Mouse (Mus musculus) liver, embryonic 14.5 days (tissue): ENCODE measurements around the gene Jmjd7. TPM values are rescaled to one million over a fixed set of nuclear protein-coding genes. Genes with fewer than 3 reads are reported as not detected.

Experiments used
- ATAC-seq: fragments of 200-750 bp; cut with Nextera tagmentation; 2 replicates; pipeline ENCODE4 v1.8.0; 2017; ENCODE audit warnings: moderate number of reproducible peaks, mild to moderate bottlenecking, moderate library complexity; ENCODE audit not compliant: insufficient read depth
- DNase-seq, 3 experiments: peaks; one replicate each; pipeline ENCODE4 v3.0.0-alpha.2; 2012 to 2013; ENCODE audit warnings: low read depth in 3 of 3, low spot score in 3 of 3
- H3K27ac ChIP-seq: fragments of 300-500 bp; sonication (generic); 2 replicates; pipeline ENCODE4 v1.5.1; 2014; ENCODE audit warnings: moderate library complexity, mild to moderate bottlenecking, control low read depth, inconsistent platforms
- H3K27me3 ChIP-seq: fragments of 300-500 bp; sonication (generic); 2 replicates; pipeline ENCODE4 v1.6.1; 2014; ENCODE audit warnings: mild to moderate bottlenecking, low read length, moderate library complexity; ENCODE audit not compliant: control insufficient read depth, insufficient read depth
- H3K36me3 ChIP-seq: fragments of 300-500 bp; sonication (generic); replicated peaks from 2 replicates; pipeline ENCODE4 v1.6.1; 2014; ENCODE audit warnings: low read depth; ENCODE audit not compliant: control insufficient read depth, insufficient read depth
- H3K4me1 ChIP-seq, 2 experiments: fragments of 200-500 bp in 1 of 2; fragments of 300-500 bp in 1 of 2; sonication (generic) in 1 of 2; replicated peaks; 2 replicates each; pipeline ENCODE4 v1.6.1; 2012 to 2014; ENCODE audit warnings: antibody characterized with exemption in 1 of 2, inconsistent platforms in 1 of 2, low read length in 1 of 2; ENCODE audit not compliant: control insufficient read depth in 2 of 2, insufficient read depth in 2 of 2
- H3K4me2 ChIP-seq: fragments of 300-500 bp; sonication (generic); 2 replicates; pipeline ENCODE4 v1.6.1; 2014; ENCODE audit warnings: low read depth, mild to moderate bottlenecking, control low read depth, moderate library complexity
- H3K4me3 ChIP-seq, 2 experiments: fragments of 200-500 bp in 1 of 2; fragments of 300-500 bp in 1 of 2; sonication (generic) in 1 of 2; 2 replicates each; pipeline ENCODE4 v1.5.1; 2012 to 2014; ENCODE audit warnings: low read depth in 2 of 2, low read length in 2 of 2, mild to moderate bottlenecking in 2 of 2, control low read depth in 1 of 2, inconsistent platforms in 1 of 2, moderate library complexity in 1 of 2; ENCODE audit not compliant: insufficient read depth in 1 of 2
- H3K9ac ChIP-seq: fragments of 300-500 bp; sonication (generic); replicated peaks from 2 replicates; pipeline ENCODE4 v1.6.1; 2014; ENCODE audit warnings: mild to moderate bottlenecking, control low read depth, moderate library complexity
- H3K9me3 ChIP-seq: fragments of 300-500 bp; sonication (generic); 2 replicates; pipeline ENCODE4 v1.6.1; 2016; ENCODE audit warnings: low read length, mixed read lengths; ENCODE audit not compliant: control insufficient read depth
- CTCF ChIP-seq: IDR thresholded peaks from 2 replicates; pipeline ENCODE4 v1.5.1; 2016; ENCODE audit warnings: antibody characterized with exemption, low read depth, control low read depth
- EP300 ChIP-seq: IDR thresholded peaks from 2 replicates; pipeline ENCODE4 v1.6.1; 2016; ENCODE audit warnings: antibody characterized with exemption, low read depth
- WGBS: fragments of 180-500 bp; shearing (Covaris S2); extraction: QIAGEN DNeasy Blood & Tissue Kit; methylation state at CpG from one replicate; pipeline ENCODE4 v1.1.7; 2014; ENCODE audit not compliant: insufficient replicate concordance; 5-methylcytosine and 5-hydroxymethylcytosine counted together
- polyA plus RNA-seq, 2 experiments: library from polyadenylated mRNA; depleted of rRNA in 1 of 2; stranded (reverse) in 1 of 2; unstranded in 1 of 2; fragments of >200 nt; fragmentation: Nextera tagmentation in 1 of 2; extraction: Ambion mirVana in 1 of 2; gene quantifications; 2 replicates each; pipeline versions ENCODE4 v1.2.1 to v1.2.3; 2012 to 2014

Gene Jmjd7
- polyA plus RNA-seq, 2 experiments, result 4.7 to 5.0 TPM

- Histone ChIP-seq H3K9ac (no peak overlapping the region), H3K27me3 (no peaks in the 10 kb centered on the region), H3K4me1 (no peaks in the 10 kb centered on the region), H3K36me3 (no peaks in the 10 kb centered on the region), H3K27ac (no peak overlapping the region), H3K9me3 (no peaks in the 10 kb centered on the region), H3K4me3 (no peak overlapping the region), H3K4me2 (no peak overlapping the region)
- ATAC-seq (no peak), DNase-seq (no peak)
- TF ChIP-seq CTCF (no peak), EP300 (no peak)
- WGBS, result 58% methylated on average over 9 of the region's 9 CpGs
Measured at GRCm38 (mm10) chr2:120037744-120038143, 10.5 kb downstream of the Jmjd7 start.

GRCm38 (mm10) chr2:120040991-120041390 is 13.7 kb downstream of the Jmjd7 start:
- Histone ChIP-seq H3K4me1 (no peaks in the 10 kb centered on the region), H3K4me2 (no peak overlapping the region), H3K27me3 (no peaks in the 10 kb centered on the region), H3K27ac (no peak overlapping the region), H3K4me3 (no peak overlapping the region), H3K36me3 (no peaks in the 10 kb centered on the region), H3K9ac (no peak overlapping the region), H3K9me3 (no peaks in the 10 kb centered on the region)
- 80% methylated on average over 5 of the region's 5 CpGs for WGBS
- no peak for ATAC-seq
- TF ChIP-seq CTCF, result no peak
- no peak for TF ChIP-seq EP300
- DNase-seq, result no peak

DNA sequence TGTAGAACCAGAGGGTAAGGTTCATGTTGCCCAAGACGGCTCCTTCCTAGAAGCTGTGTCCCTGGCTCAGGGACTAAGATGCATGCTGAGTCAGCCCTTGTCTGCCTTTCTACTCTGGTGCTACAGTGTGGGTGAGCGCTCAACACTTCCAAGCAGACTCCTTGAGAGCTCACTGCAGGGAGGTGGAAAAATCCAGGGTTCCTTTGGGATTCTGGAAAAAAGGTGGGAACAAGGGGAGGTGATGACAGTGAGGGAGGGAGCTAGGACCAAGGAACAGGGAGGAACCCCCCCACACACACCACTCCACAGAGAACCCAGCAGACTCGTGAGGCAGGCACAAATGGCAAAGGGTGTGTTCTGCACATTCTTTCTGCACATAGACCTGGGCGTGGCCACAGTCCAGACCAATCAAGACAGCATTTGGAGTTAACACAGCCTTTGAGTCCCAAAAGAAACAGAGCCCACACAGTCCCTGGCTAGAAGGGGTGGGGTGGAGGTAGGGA is 16.9 kb downstream of the Jmjd7 start:
- Histone ChIP-seq H3K4me3 (no peak overlapping the region), H3K9me3 (no peaks in the 10 kb centered on the region), H3K9ac (no peak overlapping the region), H3K4me2 (no peak overlapping the region), H3K27me3 (no peaks in the 10 kb centered on the region), H3K36me3 (no peaks in the 10 kb centered on the region), H3K4me1 (no peaks in the 10 kb centered on the region), H3K27ac (no peak overlapping the region)
- WGBS, result 41% methylated on average over 4 of the region's 4 CpGs
- no peak for DNase-seq
- peak; percentile 33; the same call in 1 of the 2 replicates for ATAC-seq
- TF ChIP-seq CTCF (no peak), EP300 (no peak)

DNA sequence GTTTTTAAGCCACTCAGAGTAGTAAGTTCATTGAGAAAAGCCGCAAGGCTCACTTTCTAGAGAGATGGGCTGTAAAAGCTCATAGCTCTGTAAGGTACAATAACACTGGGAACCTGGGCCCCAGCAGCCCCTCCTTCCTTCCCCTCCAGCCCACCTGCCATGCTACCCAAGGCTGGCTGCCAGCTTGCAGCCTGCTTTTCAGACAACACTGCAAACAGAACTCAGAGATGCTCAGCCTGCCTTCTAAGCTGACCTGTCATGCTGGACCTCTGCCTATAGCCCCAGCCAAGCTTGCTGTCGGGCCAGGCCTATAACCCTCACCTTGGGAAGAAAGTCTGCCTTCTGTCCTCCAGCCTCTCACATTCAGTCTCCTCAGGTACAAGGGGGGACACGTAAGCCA is 17.4 kb downstream of the Jmjd7 start:
- Histone ChIP-seq H3K9ac (no peak overlapping the region), H3K4me1 (no peaks in the 10 kb centered on the region), H3K27ac (no peak overlapping the region), H3K9me3 (no peaks in the 10 kb centered on the region), H3K4me2 (no peak overlapping the region), H3K27me3 (no peaks in the 10 kb centered on the region), H3K36me3 (no peaks in the 10 kb centered on the region), H3K4me3 (no peak overlapping the region)
- TF ChIP-seq EP300 (no peak), CTCF (no peak)
- no peak for DNase-seq
- 59% methylated on average over 3 of the region's 3 CpGs for WGBS
- no peak for ATAC-seq

- 50% methylated on average over 14 of the region's 14 CpGs for WGBS
Measured at GRCm38 (mm10) chr2:120046486-120047310, 19.4 kb downstream of the Jmjd7 start.

More at GRCm38 (mm10) chr2:120046486-120047310, 19.4 kb downstream of the Jmjd7 start:
- H3K9ac ChIP-seq, result no peak overlapping the region
- no peaks in the 10 kb centered on the region for H3K27me3 ChIP-seq
- no peaks in the 10 kb centered on the region for H3K36me3 ChIP-seq
- no peak overlapping the region for H3K27ac ChIP-seq
- no peaks in the 10 kb centered on the region for H3K9me3 ChIP-seq
- H3K4me1 ChIP-seq, result no peaks in the 10 kb centered on the region
- ATAC-seq, result no peak
- no peak overlapping the region for H3K4me3 ChIP-seq
- TF ChIP-seq CTCF (no peak), EP300 (no peak)
- H3K4me2 ChIP-seq, result no peak overlapping the region
- no peak for DNase-seq
